Mouse (Mus musculus) left cerebral cortex, adult 11 months (tissue): ENCODE data around the gene Rilp.
"Not testable (repeated sequence)": the region's sequence is repeated elsewhere in the genome, so short reads cannot be mapped to it uniquely, and the experiment has no call there.

Experiments
- DNase-seq: peaks from one replicate; pipeline ENCODE4 v3.0.0; 2022; ENCODE audit warnings: low spot score

The Rilp gene

DNA sequence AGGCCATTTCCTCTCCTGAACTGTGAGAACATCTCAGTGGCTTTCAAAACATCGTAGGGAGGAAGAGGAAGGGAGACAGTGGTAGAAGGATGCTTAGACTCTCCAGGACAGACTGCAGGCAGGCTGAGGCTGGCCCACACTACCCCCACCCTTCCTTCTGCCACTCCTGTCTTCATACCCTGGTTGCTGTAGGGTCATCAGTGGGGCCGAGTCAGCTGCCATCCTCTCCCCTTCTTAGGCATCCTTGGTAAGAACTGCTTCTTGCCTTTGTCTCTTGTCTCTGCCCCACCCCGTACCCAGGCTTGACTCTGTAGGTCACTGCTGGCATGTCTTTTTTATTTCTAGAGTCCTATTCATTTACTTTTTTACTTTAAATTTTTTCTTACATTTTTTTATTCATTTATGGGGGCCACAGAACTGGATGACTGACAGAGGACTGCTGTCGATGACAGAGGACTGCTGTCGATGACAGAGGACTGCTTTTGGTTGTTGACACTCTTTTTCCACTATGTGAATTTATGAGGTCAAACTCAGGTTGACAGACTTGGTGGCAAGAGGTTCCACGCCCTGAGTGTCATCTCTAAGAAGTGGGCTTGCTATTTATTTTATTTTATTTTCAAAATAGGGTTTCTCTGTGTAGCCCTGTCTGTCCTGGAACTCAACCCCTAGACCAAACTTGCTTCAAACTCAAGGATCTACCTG is 23.6 kb downstream of the Rilp start:
- DNase-seq = no peak

GRCm38 (mm10) chr11:75534286-75535033 is 24.6 kb downstream of the Rilp start:
- no peak for DNase-seq

GRCm38 (mm10) chr11:75535106-75535795 is 25.4 kb downstream of the Rilp start:
- no peak for DNase-seq

DNA sequence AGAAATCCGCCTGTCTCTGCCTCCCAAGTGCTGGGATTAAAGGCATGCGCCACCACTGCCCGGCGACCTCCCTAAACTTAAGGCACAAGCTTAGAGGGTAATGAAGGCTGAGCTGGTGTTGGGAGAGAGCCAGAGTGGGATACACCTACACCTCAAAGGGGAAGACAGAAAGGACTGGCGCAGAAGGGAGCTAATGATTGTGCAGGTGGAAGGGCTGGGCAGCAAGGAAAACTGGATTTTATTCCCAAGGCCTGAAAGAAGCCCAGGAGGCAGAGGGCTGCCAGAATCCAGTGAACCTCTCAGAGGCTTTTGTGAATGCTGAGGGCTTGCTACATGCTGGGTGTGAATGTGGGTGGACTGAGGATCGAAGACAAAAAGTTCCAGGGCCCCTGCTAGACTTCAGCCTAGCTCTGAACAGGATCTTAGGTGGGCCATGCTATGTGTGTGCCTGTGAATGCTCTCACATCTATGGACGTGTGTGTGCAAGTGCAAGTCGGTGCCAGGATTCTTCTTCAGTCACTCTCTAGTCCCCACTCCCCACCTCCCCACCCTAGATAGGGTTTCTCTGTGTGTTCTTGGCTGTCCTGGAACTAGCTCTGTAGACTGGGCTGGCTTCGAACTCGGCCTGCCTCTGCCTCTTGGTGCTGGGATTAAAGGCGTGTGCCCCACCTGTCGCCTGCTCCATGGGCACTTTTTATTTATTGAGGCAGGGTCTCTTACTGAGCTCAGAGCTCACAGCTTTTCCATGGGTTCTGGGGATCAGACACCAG is 26.5 kb downstream of the Rilp start:
- DNase-seq = no peak

GRCm38 (mm10) chr11:75537025-75537414 is 27.1 kb downstream of the Rilp start:
- DNase-seq = no peak

DNA sequence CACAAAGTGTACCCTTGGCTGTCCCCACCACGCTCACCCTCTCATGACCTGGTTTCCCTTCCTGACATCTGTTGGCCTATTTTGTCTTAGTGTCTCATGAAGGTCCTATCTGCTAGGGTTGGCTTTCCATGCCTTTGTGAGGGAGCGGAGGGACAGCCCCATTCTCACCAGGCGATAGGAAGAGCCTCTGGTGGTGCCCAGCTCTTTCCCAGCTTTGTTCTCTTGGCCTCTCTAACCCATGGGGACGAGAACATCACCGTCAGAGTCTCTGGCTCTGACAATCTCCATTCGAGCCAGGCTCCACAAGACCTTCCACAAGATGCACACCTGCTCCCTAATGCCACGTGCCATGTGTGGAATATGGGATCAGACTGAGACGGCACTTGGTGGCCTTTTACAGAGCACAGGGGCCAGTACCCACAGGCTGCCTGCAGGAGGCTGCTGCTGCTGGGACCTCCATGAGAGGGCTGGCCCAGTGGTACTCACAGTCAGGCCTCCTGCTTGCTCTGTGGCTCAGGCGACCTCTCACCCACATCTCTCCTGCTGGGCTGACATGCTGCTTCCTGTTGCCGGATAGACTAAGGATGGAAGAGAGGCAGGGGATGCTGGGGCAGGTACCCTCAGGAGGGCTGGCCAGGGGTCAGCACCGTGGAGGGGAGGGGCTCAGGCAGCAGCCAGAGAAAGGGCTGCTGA is 27.7 kb downstream of the Rilp start:
- no peak for DNase-seq

GRCm38 (mm10) chr11:75538184-75538969 is 28.5 kb downstream of the Rilp start:
- DNase-seq = no peak

- no peak for DNase-seq
Observed at GRCm38 (mm10) chr11:75538970-75539299, 29.0 kb downstream of the Rilp start.

GRCm38 (mm10) chr11:75540209-75540608 is 30.3 kb downstream of the Rilp start:
- DNase-seq = no peak

- no peak for DNase-seq
Observed at GRCm38 (mm10) chr11:75540710-75541581, 31.1 kb downstream of the Rilp start.

DNA sequence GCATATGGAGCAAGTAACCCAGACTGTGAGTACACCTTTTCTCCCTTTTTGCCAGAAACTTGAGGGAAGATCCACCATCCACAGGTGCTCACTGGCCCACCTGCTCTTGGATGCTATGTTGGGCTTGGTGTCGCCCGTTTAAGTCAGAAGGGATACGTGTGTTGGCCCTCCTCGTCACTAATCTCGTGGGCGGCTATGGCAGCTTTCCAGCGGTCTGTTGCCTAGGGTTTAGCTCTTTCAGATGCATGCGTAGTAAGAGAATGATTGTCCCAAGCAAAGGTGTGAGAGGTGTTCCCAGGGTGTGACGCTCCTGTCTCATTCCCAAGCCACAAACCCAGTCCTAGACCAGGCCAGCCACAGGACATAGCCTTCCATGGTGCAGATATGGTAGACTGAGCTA is 34.8 kb downstream of the Rilp start:
- DNase-seq = no peak

DNA sequence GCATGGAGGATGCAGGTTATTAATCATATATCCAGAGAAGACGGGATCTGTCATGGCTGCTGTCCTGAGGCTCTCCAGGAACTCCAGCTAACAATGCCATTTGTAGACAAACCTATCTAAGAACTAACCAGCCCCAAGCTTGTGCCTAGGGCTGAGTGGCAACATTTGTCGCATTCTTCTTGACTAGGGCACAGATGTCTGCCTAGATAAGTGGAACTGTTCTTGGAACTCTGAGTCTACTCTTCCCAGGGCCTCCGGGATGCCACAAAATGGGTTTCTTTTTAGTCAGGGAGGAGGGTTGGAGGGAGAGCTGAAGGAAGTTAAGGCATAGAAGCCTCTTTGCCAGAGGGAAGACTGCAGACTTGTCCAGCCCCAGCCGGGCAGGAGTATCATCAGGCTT is 36.2 kb downstream of the Rilp start:
- no peak for DNase-seq

- no peak for DNase-seq
Observed at GRCm38 (mm10) chr11:75549658-75550111, 39.8 kb downstream of the Rilp start.

DNA sequence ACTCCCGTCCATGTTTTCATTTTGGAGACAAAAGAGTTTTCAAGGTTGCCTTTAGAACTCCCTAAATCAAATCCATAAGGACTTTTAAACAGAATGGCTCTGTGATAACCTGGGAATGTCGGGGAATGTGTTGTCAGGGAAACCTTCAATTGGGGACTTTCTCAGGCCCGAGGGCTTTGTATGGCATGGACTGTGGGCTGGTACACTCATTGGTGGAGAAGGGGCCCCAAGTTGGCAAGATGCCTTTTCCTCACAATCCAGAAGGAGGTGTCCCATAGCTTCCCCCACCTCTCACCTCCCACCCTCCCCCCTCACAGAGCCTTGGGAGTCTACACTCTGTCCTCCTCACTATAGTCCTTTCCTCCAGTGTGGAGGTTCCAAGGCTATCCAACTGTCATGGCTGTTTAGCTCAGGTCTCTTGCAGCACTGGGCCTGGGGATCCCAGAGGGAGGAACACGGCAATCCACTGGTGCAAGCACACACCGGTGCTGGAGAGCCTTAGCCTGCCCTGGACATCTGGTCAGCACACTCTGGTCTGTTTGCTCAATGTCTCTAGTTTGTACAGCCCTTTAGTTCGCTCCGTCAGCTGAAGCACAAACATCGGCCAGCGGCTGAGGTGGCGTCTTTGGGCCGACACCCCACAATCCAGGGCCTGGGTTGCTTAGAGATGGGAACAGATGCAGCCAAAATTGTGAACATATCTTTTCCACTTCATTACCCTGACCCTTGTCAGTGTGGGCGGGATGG is 40.5 kb downstream of the Rilp start:
- no peak for DNase-seq

GRCm38 (mm10) chr11:75551321-75551720 is 41.4 kb downstream of the Rilp start:
- DNase-seq = no peak

- DNase-seq = no peak
Observed at GRCm38 (mm10) chr11:75551961-75552441, 42.1 kb downstream of the Rilp start.

GRCm38 (mm10) chr11:75552906-75553482 is 43.1 kb downstream of the Rilp start:
- DNase-seq = no peak

DNA sequence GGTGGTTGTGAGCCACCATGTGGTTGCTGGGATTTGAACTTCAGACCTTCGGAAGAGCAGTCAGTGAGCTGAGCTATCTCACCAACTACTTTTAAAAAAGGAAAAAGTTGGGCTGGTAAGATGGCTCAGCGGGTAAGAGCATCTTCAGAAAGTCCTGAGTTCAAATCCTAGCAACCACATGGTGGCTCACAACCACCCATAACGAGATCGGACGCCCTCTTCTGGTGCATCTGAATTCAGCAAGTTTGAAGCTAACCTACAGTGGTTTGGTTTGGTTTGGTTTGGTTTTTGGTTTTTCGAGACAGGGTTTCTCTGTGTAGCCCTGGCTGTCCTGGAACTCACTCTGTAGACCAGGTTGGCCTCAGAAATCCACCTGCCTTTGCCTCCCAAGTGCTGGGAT is 46.1 kb downstream of the Rilp start:
- not testable (repeated sequence) for DNase-seq

DNA sequence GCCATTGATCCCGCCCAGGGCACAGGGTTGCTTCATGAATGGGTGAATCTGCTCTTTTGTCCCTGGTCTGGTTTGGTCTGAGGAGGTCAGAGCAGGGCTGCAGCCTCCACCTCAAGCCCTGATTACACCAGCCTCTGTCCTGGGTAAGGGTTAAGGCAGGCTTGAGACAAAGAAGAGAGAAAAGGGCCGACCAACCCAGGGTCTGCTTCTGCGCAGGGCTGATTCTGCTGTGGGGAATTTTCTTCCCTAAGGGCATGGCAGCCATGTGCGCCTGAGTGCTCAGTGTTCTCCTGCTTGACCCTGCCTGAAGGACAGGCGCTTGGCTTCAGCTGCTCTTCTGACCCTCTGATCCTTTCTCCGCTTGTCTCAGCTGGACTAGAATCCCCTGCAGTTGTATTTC is 47.2 kb downstream of the Rilp start:
- DNase-seq = no peak
